Mouse (Mus musculus) liver, adult 2 months (tissue): ENCODE measurements around the gene Wnt2.

Experiments used
- CTCF ChIP-seq: fragments of 200-500 bp; IDR thresholded peaks from 2 replicates; pipeline ENCODE4 v1.5.1; 2011; ENCODE audit warnings: low read depth, low read length, control low read depth
- POLR2A ChIP-seq: fragments of 200-500 bp; IDR thresholded peaks from 2 replicates; pipeline ENCODE4 v1.6.1; 2011; ENCODE audit warnings: low read length, control low read depth; ENCODE audit not compliant: insufficient read depth; ENCODE audit errors: extremely low read depth

DNA sequence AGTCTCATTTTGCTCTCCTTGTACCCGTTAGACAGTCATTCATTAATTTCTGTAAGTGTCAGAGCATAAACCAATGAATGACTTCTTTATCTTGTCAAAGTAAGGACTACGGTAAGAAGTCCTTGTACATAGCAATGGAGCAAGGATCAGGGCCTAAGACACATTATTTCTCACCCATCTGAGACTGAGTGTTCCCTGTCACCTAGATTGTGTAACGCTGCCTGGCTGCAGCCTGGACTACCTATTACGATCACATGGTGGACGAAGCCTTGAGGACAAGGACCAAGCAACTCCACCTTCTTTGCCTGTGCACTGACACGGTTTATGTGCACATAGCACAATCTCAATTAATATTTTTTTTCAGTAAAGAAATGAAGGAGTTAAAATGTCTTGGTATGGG, 28.3 kb downstream of the Wnt2 start:
- TF ChIP-seq POLR2A (no peak), CTCF (no peak)
